Mouse (Mus musculus) megakaryocyte, embryonic 14.5 days (primary cell): Measurements from ENCODE around the gene Fbxl19.

Source experiments
- FLI1 ChIP-seq: IDR thresholded peaks from 2 replicates; pipeline ENCODE4 v1.6.1; 2012; ENCODE audit warnings: low read length, inconsistent platforms, mixed read lengths
- GATA1 ChIP-seq: IDR thresholded peaks from 3 replicates; pipeline ENCODE4 v1.6.1; 2012; ENCODE audit warnings: mixed read lengths, low read length, inconsistent platforms, borderline replicate concordance

- TF ChIP-seq GATA1 (no peak), FLI1 (no peak)
Measured at GRCm38 (mm10) chr7:127711456-127711855, 32.9 kb upstream of the Fbxl19 start.
